Mouse (Mus musculus) bone marrow macrophage, adult 2 months (primary cell): Measurements from ENCODE around the gene Rps6kb2.

Source experiments
- CTCF ChIP-seq: IDR thresholded peaks from 2 replicates; pipeline ENCODE4 v1.5.1; 2012; ENCODE audit warnings: low read depth, mild to moderate bottlenecking, low read length, moderate library complexity
- POLR2A ChIP-seq: IDR thresholded peaks from 2 replicates; pipeline ENCODE4 v1.6.1; 2012; ENCODE audit warnings: mild to moderate bottlenecking, low read depth, low read length, borderline replicate concordance

GRCm38 (mm10) chr19:4130106-4130505, 33.0 kb downstream of the Rps6kb2 start:
- no peak for TF ChIP-seq CTCF
- TF ChIP-seq POLR2A, result no peak
